Mouse (Mus musculus): ENCODE measurements around the gene Cxcl16.
A peak's percentile ranks its signal among the peaks of the same experiment; 100 is the strongest.

Gene Cxcl16

DNA sequence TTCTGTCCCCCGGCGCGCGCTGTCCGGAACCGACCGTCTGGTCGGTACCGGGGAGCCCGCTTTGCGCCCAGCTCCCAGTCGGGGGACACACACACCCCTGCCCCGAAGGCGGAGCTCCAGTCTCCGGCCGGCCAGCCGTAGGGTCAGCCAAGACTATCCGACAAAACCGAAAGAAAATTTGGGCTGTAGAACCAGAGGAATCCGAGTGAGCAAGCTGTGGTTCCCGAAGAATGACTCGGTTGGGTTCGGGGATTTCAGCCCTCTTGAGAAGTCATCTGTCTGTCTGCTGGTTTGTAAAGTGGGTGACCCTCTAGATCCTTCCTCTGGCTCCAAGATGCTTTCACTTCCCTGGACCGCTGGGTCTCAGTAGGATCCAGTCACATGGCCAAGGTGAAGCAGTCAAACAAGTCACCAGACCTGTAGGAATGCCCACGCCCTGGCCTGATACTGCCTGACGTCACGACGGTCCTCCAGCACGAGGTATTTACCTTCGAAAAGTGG lies at the start of gene Cxcl16:
TSS of gene Cxcl16 (minus strand) at position 384 of the 501 bp plus-strand sequence.
- DNase-seq (ENCODE audit: low read depth): peak; percentile 47

DNA sequence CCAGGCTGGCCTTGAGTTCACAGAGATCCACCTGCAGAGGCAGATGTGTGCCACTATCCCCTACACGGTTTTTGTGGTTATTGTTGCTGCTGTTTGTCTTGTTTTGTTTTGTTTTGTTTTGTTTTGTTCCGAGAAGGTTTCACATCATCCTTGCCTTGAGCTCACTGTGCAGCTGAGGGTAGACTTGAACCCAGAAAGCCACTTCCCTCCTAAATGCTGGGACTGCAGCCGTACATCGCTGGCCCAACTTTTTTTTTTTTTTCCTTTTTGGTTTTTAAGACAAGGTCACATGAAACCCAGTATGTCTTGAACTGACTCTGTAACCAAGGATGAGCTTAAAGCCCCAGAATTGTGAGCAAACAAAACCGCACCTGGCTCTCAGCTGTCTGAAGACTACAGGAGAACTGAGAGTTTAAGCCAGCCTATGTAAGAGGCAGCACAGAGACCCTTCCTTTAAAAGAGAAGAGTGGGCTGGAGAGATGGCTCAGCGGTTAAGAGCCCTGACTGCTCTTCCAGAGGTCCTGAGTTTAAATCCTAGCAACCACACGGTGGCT lies 47.3 kb upstream of the Cxcl16 start:
- DNase-seq (ENCODE audit: low read depth): no peak

DNA sequence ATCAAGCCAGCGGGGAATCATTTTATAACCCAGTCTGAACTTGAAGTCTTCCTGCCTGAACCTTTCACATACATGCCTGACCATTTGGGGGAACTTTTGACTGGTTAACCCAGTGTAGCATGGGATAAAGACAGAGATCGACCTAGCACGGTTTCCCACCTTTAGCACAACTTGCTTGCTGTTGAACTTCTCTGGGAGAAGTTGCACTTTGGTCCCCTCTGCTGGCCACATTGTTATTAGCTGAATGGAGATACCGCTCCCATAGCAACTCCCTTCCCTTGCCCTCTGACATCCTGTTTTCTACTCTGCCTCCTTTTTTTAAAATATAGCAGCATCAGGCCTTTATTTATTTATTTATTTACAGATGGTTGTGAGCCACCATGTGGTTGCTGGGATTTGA lies 46.6 kb upstream of the Cxcl16 start:
- peak; percentile 89 for DNase-seq (ENCODE audit: low read depth)

DNA sequence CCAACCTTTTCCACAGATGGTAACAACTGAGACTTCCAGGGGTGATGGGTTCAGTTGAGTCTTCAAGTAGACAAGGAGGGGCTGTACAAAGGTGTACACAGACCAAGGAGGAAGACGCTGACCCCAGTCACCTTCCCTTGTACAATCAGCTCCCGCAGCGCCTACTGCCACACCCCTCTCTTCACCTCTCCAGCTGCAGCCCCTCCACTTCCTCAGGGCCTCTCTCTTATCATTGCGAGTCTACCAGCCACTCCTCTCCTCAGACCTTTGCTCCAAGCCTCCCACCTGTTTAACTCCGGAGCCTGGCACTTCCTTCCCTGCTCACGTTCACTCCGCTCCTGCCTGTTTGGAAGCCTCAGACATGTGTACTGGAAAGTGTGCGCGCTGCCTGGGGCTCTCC lies 45.2 kb upstream of the Cxcl16 start, which contains the start of gene Tm4sf5:
TSS of gene Tm4sf5 (plus strand) at position 275 of the 400 bp plus-strand sequence.
- DNase-seq (ENCODE audit: low read depth): no peak

DNA sequence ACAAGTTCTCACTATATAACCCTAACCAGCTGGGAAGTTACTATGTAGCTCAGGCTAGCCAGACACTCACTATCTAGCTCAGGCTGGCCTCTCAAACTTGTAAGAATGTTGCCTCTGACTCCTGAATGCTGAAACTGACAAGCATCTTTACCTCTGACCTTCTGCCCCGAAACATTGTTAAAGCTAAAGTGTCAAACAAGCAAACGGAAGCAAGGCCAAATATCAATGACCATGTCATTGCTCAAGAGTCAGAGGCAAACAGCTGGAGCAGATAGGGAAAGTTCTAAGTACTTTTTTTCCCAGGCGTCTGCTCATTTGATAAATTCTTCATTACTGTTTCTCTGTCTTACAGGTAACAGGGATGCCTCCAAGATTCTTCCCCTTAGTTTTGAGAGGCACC lies 42.2 kb upstream of the Cxcl16 start:
- no peak for DNase-seq (ENCODE audit: low read depth)

DNA sequence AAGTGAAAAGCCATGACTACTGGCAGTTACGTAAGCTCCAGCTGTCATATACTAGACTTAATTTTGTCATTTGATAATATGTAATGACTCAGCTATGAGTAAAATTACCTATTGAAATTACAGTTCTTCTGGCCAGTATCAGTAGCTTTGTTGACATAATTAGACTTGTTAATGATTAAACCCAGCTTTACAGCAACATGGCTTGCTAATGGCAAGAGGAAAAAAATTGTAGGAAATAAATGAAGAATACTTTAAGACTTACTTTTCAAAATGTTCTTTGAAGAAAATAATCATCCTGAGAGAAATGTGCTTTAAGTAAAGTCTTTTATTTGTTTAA lies 40.7 kb upstream of the Cxcl16 start:
- no peak for DNase-seq (ENCODE audit: low read depth)

DNA sequence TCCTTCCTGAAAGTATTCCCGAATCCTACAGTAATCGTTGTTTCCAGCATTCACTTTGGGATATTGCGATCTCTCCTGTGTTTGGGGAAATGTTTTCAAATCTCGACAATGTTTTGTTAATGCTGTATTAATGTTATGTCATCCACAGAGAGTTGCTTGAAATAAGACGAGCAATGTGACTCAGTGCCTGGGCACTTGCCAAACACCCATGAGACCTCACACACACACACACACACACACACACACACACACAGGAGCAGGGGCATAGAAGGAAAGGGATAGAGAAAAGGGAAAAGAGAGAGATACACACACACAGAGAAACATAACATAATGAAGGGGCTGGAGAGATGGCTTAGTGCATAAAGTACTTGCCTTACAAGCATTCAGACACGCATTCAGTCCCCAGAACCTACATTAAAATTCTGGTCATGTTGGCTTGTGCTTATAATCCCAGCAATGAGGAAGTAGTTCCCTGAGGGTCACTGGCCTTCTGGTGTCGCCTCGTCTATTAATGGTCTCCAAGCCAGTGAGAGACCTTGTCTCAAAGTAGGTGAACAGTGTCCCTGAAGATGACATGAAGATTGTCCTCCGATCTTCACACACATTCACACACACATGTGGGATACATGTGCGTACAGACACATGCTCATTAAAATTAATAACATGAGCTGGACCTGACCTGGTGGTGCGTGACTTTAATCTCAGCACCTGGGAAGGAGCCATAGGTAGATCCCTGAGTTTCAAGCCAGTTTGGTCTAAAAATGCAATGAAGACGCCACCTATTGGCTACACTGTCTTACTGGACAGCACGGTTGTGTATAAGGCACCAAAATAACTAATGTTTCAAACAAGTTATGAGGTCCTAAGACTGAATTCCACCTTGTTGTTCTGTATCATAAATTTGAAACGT lies 40.0 kb upstream of the Cxcl16 start:
- peak; percentile 47 for DNase-seq (ENCODE audit: low read depth)

DNA sequence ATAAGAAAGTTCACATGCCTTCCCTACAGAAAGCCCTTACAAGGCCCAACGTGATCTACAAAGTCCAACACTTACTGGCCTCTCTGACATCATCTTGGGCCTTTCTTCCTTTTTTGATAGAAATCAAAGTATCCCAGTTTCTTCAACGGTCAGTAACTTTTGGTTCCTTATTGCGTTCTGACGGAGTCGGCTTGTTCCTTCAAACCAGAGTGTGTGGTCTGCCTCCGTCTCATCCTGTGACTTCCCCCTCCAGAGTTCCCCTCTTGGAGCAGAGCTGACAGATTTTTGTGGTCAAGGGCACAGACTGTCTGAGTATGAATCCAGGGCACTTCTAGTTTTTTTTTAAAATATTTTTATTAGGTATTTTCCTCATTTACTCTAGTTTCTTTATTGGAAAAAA lies 29.9 kb upstream of the Cxcl16 start:
- no peak for DNase-seq (ENCODE audit: low read depth)

DNA sequence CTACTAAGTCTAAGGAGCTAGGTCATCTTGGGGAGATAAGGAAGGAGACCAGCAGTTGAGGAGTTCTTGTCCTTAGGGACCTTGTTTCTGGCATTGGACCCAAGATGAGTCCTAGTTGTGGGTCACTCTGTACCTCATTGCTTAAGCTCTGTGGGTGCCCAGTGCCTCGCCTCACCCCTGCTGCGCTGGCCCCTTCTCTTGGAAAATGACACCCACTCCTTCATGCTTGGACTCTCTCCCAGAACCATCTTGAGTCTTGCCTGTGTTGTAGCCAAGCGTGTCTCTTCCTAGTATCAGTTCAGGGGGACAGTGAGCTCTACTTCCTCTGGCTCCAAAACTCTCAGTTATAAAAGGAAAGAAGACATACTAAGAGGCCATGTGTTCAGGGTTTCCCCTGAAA lies 29.4 kb upstream of the Cxcl16 start:
- DNase-seq (ENCODE audit: low read depth): no peak

DNA sequence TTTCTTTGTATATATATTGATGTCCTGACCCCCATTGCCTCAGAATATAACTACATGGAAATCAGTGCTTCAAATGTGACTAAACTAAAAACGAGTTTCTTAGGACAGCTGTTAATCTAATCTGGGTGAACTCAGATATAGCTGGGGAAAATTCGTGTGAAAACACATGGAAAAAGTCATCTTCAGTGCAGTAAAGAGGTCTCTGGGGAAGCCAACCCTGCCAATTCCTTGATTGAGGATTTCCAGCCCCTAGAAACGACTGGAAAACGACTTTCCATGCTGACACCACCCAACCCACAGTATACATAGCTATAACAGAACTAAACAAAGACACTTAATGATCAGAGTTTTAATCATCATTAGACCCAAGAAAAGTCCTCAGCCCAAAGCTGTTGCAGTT lies 28.0 kb upstream of the Cxcl16 start:
- no peak for DNase-seq (ENCODE audit: low read depth)

DNA sequence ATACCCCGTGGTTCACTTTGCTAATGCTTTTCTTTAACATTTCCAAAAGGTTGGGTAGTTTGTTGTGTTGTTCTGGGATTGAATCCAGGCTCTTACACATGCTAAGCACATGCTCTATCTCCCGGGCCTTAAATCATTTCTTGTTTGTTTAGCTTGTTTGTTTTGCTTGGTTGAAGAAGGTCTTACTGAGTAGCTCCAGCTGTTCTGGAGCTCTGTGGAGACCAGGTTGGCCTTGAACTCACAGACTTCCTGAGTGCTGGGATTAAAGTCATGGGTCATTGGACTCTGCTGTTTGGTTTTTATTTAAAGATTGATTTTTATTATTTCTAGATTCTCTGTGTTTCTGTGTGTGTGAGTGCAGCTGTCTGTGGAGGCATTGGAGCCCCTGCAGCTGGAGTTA lies 25.7 kb upstream of the Cxcl16 start:
- DNase-seq (ENCODE audit: low read depth): no peak

DNA sequence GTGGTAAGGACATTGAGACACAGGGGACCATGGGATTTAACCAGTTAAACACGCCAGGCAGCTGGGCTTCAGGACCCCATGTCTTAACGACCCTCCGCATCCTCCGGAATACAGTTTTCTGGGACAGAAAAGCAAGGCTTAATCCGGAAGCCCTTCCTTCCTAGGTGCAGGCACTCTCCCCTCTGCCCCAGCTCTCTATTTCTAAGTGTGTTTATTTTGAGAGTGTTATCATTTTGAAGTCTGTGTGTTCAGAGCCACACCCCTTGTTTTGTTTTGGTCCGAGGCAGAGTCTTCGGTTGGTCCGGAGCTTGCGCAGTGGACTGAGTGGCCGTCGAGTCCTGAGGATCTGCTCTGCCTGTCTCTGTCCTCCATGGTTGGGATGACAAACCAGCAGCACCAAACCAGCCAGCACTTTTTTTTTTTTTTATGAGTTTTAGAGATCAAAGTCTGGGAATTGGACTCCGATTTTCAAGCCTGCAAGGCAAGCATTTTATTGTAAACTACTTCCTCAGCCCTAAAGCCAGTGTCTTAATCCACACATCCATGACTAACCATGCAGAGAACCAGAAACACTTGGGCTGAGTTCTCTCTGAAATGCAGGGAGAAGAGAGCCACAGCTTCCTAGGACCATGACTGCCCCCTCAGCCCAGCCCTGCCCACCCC lies 15.2 kb upstream of the Cxcl16 start:
- DNase-seq (ENCODE audit: low read depth): no peak

DNA sequence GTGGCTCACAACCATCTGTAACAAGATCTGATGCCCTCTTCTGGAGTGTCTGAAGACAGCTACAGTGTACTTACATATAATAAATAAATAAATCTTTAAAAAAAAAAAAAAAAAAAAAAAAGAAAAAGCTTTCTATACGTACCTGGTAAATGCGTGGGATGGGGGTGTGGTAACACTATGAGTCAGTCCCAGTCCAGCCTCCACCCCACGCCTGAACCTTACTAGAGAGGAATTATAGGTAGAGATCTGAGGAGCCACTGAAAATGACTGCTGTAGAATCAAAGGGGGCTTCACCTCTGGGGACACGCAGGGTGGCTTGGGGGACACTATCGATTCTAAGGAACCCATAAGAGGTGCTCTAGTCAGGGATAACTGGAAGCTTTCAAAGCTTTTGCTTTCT lies 13.5 kb upstream of the Cxcl16 start:
- peak; percentile 66 for DNase-seq (ENCODE audit: low read depth)

DNA sequence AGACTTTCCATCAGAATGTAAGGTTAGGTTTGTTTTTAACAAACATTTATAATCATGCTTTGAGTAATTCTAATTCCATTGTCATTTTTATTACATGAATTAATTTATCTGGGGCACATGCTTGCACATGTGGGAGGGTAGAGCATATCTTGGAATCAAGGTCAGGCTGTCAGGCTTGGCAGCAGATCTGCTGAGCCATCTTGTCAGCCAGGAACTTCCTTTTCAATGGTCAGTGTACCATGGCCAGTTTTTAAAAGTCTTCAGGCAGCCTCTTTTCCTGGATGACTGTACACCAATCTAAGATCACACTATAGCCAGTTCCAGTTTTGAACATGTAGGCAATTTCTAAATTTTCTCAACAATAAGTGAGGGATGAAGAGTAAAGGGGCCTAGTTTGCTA lies 12.9 kb upstream of the Cxcl16 start:
- DNase-seq (ENCODE audit: low read depth): no peak

DNA sequence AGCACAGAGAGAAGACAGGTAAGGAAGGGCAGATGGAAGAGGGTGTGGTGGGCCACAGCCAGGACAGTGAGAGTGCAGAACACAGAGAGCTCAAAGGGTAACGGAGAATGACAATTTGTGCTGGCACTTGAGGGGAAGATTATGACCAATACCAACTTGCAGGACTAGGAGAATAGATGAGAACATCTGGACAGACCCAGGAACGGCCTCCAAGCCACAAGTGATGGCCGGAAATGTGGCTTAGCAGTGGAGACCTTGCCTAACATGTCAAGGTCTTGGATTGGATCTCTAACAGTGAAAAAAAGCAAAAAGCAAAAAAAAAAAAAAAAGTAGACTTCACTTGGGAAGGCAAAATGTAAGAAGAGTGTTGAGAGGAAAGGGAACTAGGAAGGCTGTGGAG lies 10.0 kb upstream of the Cxcl16 start:
- no peak for DNase-seq (ENCODE audit: low read depth)

DNA sequence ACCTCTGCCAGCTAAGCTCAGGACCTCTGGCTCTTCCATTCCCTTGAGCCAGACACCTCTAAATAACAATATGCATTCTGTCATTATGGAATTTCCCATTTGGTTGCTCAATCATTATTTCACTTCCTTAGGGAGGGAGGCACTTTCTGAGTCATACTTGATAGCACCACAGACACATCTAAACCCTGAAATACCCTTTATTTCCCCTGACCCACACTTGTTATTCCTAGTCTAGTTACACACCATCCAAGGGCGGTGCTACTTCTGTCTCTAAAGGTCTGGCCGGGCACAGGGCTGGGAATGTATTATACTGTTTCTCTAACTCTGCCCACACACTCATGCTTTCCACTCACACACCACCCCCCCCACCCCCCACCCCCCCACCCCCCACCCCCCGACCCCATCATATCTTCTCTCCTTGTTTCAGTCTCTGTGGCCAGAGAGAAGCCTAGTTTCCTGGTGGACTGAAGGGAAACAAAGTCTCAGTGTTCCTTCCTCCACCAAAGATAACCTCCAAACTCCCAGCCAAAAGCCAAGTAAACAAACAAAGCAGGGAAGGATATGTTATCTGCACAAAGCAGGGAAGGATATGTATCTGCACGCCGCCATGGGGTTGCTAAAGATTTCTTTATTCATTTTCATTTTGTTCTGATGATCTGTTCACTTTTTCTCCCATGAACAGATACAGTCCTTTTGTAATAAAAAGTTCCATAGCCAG lies 8.3 kb upstream of the Cxcl16 start:
- no peak for DNase-seq (ENCODE audit: low read depth)

DNA sequence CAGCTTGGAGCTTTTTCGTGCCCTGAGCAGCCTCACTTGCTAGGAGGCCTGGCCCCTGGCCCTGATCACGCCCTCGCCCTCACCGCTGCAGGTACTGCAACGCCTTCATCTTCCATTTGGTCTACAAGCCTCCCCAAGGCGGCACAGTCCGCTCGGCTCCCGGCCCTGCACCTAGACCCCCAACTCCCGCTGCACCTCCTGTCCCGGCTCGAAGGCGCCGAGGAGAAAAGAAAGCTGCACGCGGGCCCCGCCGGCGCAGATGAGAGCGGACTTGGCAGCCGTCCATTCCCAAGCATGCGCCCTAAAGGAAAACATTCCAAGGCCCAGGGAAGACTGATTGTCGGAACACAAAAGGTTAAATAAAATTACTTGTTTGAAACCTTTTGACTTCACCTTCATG lies 6.0 kb upstream of the Cxcl16 start:
- DNase-seq (ENCODE audit: low read depth): no peak

DNA sequence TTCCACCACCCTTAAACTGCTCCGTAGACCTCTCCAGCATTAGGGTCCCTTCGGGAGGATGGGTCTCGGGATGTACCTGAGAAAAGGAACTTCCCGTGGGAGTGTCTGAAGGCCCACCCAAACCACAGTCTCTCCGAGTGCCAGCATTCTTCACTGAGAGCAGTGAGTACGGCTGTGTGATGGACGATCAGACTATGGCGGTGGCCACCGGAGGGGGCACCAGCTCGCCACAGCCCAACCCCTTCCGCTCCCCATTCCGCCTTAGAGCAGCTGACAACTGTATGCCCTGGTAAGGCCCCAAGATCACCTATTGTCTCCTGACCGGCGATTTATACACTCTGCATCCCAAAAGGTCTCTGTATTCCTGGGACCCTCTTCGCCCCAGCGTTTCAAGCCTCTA lies 5.4 kb upstream of the Cxcl16 start:
- no peak for DNase-seq (ENCODE audit: low read depth)

DNA sequence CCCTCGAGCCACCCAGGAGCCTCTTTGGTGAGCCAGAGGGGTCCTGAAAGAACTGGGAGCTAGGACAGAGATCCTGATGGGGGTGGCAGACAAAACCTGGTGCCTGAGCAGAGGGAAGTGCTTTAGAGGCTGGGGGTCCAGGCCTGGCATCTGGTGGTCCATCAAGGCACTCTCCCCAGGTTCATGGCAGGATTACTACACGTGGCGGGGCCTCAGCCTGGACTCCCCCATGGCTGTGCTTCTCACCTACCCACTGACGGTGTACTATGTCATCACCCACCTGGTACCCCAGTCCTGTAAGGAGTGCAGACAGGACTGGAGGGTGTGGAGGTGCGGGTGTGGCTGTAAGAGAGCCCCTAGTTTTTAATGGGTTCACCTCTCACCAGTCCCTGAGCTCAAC lies 4.2 kb upstream of the Cxcl16 start:
- DNase-seq (ENCODE audit: low read depth): no peak

DNA sequence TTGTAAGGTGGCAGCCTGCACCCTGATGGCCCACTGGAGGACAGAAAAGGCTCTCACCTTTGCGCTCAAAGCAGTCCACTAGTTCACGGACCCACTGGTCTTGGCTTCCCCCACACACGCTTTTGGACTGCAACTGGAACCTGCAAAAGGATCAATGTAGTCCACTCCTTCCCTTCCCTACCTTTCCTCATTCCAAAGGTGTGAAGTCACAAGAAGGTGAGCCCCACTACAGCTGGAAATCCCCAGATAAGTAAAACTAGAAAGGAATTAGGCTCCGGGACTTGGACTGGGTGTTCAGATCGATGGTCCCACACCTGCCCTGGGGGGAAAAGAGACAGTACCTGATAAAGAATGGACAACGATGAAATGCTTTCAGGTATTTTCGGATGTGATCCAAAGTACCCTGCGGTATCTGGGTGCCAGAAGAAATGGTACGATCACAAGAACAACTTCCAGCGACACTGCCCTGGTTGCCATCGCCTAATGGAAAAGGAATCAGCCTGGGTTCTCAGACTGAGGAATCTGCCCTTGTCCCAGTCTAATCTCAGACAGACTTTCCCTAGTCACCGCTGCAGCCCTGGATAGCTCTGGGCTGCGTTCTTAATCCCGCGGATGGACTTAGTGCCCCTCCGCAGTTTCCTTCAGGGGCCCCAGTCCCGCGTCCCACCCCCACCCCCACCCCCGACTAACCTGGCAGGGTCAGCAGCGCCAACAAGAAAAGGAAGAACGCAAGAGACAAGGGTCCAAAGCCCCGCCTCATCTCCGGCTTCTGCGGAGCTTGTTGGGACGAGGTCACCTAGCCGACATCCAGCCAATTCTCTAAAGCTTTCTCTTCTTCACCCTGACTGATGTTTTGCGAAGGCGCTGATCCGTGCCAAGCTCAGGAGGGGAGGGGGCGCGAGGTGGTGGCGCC lies 840 bp downstream of the Cxcl16 start, which contains the start of gene Zmynd15:
TSS of gene Zmynd15 (plus strand) at position 746 of the 913 bp plus-strand sequence.
- no peak for DNase-seq (ENCODE audit: low read depth)

All from induced T-regulatory cell, adult 2 months (primary cell).